15 mouse cellular contexts compared by ENCODE assay signal in genomic region chr16:30693206-30693605, GRCm38 (mm10).
DNase-seq lines count a peak whose midpoint lies in the region; ATAC-seq and TF ChIP-seq lines count a peak whose summit lies in the region.
"Had no signal": no experiment of that assay in that cellular context is flagged by ENCODE, and none has a peak within 500 bp of the region (broad histone marks: within the 10 kb centered on the region; RNA-seq: fewer than 3 reads in every experiment).

No protein-coding gene starts in this region.

- H3K36me3 ChIP-seq in heart, embryonic 10.5 days, result no peaks in the 10 kb centered on the region
- H3K36me3 ChIP-seq in heart, embryonic 11.5 days (ENCODE audit: control insufficient read depth, insufficient read depth, low read length), result no peaks in the 10 kb centered on the region
- no peaks in the 10 kb centered on the region for H3K36me3 ChIP-seq in ES-E14 (ENCODE audit: control insufficient read depth, insufficient read depth, low read length, poor library complexity, severe bottlenecking)
- H3K36me3 ChIP-seq in limb, embryonic 12.5 days, result no peaks in the 10 kb centered on the region
- H3K36me3 ChIP-seq in forebrain, embryonic 14.5 days (ENCODE audit: control insufficient read depth, insufficient read depth, low read length), result no peaks in the 10 kb centered on the region
- H3K36me3 ChIP-seq: heart, embryonic 15.5 days; hindbrain, embryonic 10.5 days had no signal

- no peak for DNase-seq in heart, embryonic 10.5 days (ENCODE audit: low spot score)
- DNase-seq in ES-E14 (ENCODE audit: low read depth, low spot score), result no peak
- DNase-seq in adrenal gland, postnatal 25 days, result no peak
- no peak for DNase-seq in forebrain, embryonic 14.5 days (ENCODE audit: low spot score)
- DNase-seq: cerebellum, adult 11-12 months; cerebellum, adult 9-10 months; cerebellum, postnatal 25 days had no signal

- in situ Hi-C loops in ES-E14 (cut with MboI; ENCODE audit: low sequenced_read_pairs in 2 of 2, unreplicated experiment in 2 of 2), result no loop called here

- H3K4me2 ChIP-seq in heart, embryonic 11.5 days, result no peak overlapping the region
- no peak overlapping the region for H3K4me2 ChIP-seq in limb, embryonic 12.5 days
- no peak overlapping the region for H3K4me2 ChIP-seq in forebrain, embryonic 14.5 days (ENCODE audit: low read length)
- H3K4me2 ChIP-seq: heart, embryonic 15.5 days; hindbrain, embryonic 14.5 days had no signal

- H3K9ac ChIP-seq in heart, embryonic 11.5 days (ENCODE audit: low read depth, low read length), result no peak overlapping the region
- H3K9ac ChIP-seq in ES-E14 (ENCODE audit: insufficient read depth, low read depth, low read length, poor library complexity, severe bottlenecking), result peak overlapping the region; percentile 35; the same call in 1 of the 2 replicates
- H3K9ac ChIP-seq in limb, embryonic 12.5 days (replicated peaks), result no peak overlapping the region
- H3K9ac ChIP-seq in forebrain, embryonic 14.5 days (ENCODE audit: low read length), result no peak overlapping the region
- H3K9ac ChIP-seq: heart, embryonic 15.5 days; hindbrain, embryonic 14.5 days had no signal

- no peaks in the 10 kb centered on the region for H3K27me3 ChIP-seq in heart, embryonic 10.5 days (ENCODE audit: insufficient read depth, poor library complexity, severe bottlenecking)
- H3K27me3 ChIP-seq in heart, embryonic 11.5 days (ENCODE audit: control insufficient read depth, insufficient read depth, low read length), result no peaks in the 10 kb centered on the region
- peaks cover 12% of the 10 kb centered on the region; the same call in 1 of the 2 replicates for H3K27me3 ChIP-seq in limb, embryonic 12.5 days
- no peaks in the 10 kb centered on the region for H3K27me3 ChIP-seq in forebrain, embryonic 14.5 days (replicated peaks; ENCODE audit: control insufficient read depth, insufficient read depth, low read length)
- H3K27me3 ChIP-seq: heart, embryonic 15.5 days had no signal

- H3K9me3 ChIP-seq in heart, embryonic 10.5 days, result no peaks in the 10 kb centered on the region
- H3K9me3 ChIP-seq in heart, embryonic 11.5 days (replicated peaks; ENCODE audit: control insufficient read depth, low read length), result no peaks in the 10 kb centered on the region
- no peaks in the 10 kb centered on the region for H3K9me3 ChIP-seq in ES-E14 (ENCODE audit: control insufficient read depth, insufficient read depth, low read depth, low read length)
- no peaks in the 10 kb centered on the region for H3K9me3 ChIP-seq in limb, embryonic 12.5 days
- no peaks in the 10 kb centered on the region for H3K9me3 ChIP-seq in forebrain, embryonic 14.5 days (replicated peaks; ENCODE audit: control insufficient read depth, low read length)
- H3K9me3 ChIP-seq: heart, embryonic 15.5 days; hindbrain, embryonic 10.5 days had no signal

- 0 out of 2 replicates have a peak overlapping the region, but pooled peaks have one; percentile 25 for H3K27ac ChIP-seq in heart, embryonic 10.5 days
- H3K27ac ChIP-seq in heart, embryonic 11.5 days (ENCODE audit: low read depth, low read length), result no peak overlapping the region
- peak overlapping the region; percentile 92 for H3K27ac ChIP-seq in ES-E14 (ENCODE audit: insufficient read depth, low read depth, low read length, poor library complexity, severe bottlenecking)
- peak overlapping the region; percentile 31; the same call in 1 of the 2 replicates for H3K27ac ChIP-seq in brown adipose tissue, adult 24 weeks (replicated peaks; ENCODE audit: low read depth, low read length)
- H3K27ac ChIP-seq in limb, embryonic 12.5 days, result no peak overlapping the region
- no peak overlapping the region for H3K27ac ChIP-seq in forebrain, embryonic 14.5 days (ENCODE audit: low read depth, low read length)
- H3K27ac ChIP-seq: heart, embryonic 15.5 days; hindbrain, embryonic 10.5 days; hindbrain, embryonic 14.5 days had no signal

- no peak overlapping the region for H3K4me3 ChIP-seq in heart, embryonic 10.5 days
- no peak overlapping the region for H3K4me3 ChIP-seq in heart, embryonic 11.5 days (ENCODE audit: low read depth, low read length)
- H3K4me3 ChIP-seq in ES-E14 (ENCODE audit: insufficient read depth in 1 of 2, low read depth in 1 of 2, low read length in 2 of 2, poor library complexity in 1 of 2, severe bottlenecking in 1 of 2), result no peak overlapping the region
- H3K4me3 ChIP-seq in brown adipose tissue, adult 24 weeks (ENCODE audit: insufficient read depth, low read depth, low read length), result no peak overlapping the region
- H3K4me3 ChIP-seq in limb, embryonic 12.5 days (replicated peaks), result no peak overlapping the region
- H3K4me3 ChIP-seq in forebrain, embryonic 14.5 days (ENCODE audit: low read depth, low read length), result no peak overlapping the region
- H3K4me3 ChIP-seq: heart, embryonic 15.5 days; hindbrain, embryonic 10.5 days had no signal

- 81% methylated on average over 3 of the region's 3 CpGs for WGBS in heart, embryonic 10.5 days
- 68% methylated on average over 3 of the region's 3 CpGs for WGBS in heart, embryonic 11.5 days (ENCODE audit: insufficient replicate concordance)
- WGBS in limb, embryonic 12.5 days, result 65% methylated on average over 3 of the region's 3 CpGs
- 84% methylated on average over 3 of the region's 3 CpGs for WGBS in forebrain, embryonic 14.5 days

- ATAC-seq in heart, embryonic 11.5 days (replicated peaks; ENCODE audit: insufficient number of reproducible peaks, low FRiP score, low TSS enrichment), result no peak
- ATAC-seq in limb, embryonic 12.5 days (ENCODE audit: insufficient number of reproducible peaks, insufficient read depth, low FRiP score, low TSS enrichment, low read depth), result 0 out of 2 replicates have a peak, but pooled peaks have one; percentile 43
- ATAC-seq in inflammation-experienced regulatory T-cells, adult 6 months, result no peak
- ATAC-seq in forebrain, embryonic 14.5 days, result no peak
- ATAC-seq: forebrain, embryonic 16.5 days had no signal

- peaks cover 37% of the 10 kb centered on the region for H3K4me1 ChIP-seq in heart, embryonic 10.5 days
- peaks cover 3% of the 10 kb centered on the region; the same call in 1 of the 2 replicates for H3K4me1 ChIP-seq in heart, embryonic 11.5 days (ENCODE audit: control insufficient read depth, insufficient read depth, low read length)
- peaks cover 16 to 25% of the 10 kb centered on the region in 2 experiments for H3K4me1 ChIP-seq in ES-E14 (ENCODE audit: control insufficient read depth in 2 of 2, insufficient read depth in 2 of 2, low read length in 2 of 2, poor library complexity in 1 of 2)
- peaks cover 18% of the 10 kb centered on the region; the same call in 1 of the 2 replicates for H3K4me1 ChIP-seq in brown adipose tissue, adult 24 weeks (ENCODE audit: control insufficient read depth, insufficient read depth, insufficient read length, low read length)
- peaks cover 35% of the 10 kb centered on the region for H3K4me1 ChIP-seq in limb, embryonic 12.5 days (replicated peaks)
- no peaks in the 10 kb centered on the region; the same call in 1 of the 2 replicates for H3K4me1 ChIP-seq in forebrain, embryonic 14.5 days (ENCODE audit: control insufficient read depth, insufficient read depth, low read length)

TF ChIP-seq in ES-E14, 5 proteins besides CTCF, POLR2A, EP300 and RAD21:
- TF ChIP-seq HCFC1 (IDR thresholded peaks at IDR 0.05; ENCODE audit: borderline replicate concordance, insufficient read depth, low read length) (no peak), ZC3H11A (IDR thresholded peaks at IDR 0.05; ENCODE audit: borderline replicate concordance, low read depth, low read length) (no peak), CHD2 (IDR thresholded peaks at IDR 0.05; ENCODE audit: low read depth, low read length) (no peak), MAFK (IDR thresholded peaks at IDR 0.05; ENCODE audit: insufficient read depth, low read depth, low read length) (no peak), ZNF384 (IDR thresholded peaks at IDR 0.05; ENCODE audit: low read depth, low read length) (no peak)

Comparison
In these comparisons a context has a peak if more than half of its experiments do, and no peak if none do; other contexts are left out.
1. H3K27ac ChIP-seq: peak in heart, embryonic 10.5 days (single experiment), ES-E14 (single experiment) and brown adipose tissue, adult 24 weeks (single experiment); none in heart, embryonic 11.5 days (single experiment), limb, embryonic 12.5 days (single experiment) and forebrain, embryonic 14.5 days (single experiment).